Mouse (Mus musculus): Measurements from ENCODE around the gene Zfp668.
"Not testable (repeated sequence)": the region's sequence is repeated elsewhere in the genome, so short reads cannot be mapped to it uniquely, and the experiment has no call there.

Zfp668 gene

DNA sequence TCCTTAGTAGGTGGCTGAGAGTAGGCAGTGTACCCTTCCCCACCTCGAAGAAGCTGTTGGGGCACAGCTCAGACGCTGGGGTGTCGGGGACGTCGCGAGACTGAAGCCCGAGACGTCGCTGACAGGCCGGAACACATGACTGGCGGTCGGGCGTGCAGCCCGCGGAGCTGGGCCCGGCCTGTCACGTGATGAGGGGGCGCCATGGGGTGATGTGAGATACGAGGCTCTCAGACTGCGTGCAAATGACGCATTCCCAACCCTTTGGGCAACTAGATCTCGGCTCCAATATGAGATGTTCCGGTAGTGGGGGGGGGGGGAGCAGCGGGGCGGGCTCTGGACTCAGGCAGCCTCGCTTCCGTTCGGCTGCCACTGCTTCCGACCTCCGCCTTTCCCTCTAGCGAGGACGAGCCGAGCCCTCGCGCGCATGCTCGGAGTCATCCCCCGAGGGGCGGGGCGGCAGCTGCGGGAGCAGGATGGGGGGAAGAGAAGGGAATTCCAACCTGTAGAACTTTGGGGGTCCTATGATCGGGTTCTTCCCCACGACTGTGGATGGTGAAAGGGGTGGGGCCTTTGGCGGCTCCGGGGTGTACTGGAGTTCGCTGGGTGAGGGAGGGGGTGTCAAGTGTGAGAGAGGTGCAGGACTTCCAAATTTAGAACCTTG lies 35.2 kb downstream of the Zfp668 start:
- DNase-seq (ENCODE audit: low spot score): peak; percentile 96

DNA sequence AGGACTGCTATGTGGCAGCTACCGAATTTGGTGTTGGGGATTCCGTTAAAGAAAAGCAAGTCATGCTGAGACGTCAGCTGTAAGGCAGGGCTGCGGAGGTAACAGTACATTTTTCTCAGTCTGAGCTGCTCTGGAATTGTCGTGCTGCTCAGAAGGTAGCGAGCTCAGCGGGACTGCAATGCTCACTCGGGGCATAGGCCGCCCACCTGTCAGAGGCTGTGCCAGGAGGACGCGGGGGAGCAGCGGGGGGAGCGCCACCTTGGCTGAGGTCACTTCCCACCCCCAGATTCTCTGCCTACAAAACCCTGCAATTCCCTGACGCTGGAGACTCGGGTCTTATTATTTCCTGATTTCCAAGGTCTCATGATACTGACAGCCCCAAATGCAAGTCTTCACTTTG lies 35.7 kb downstream of the Zfp668 start:
- peak; percentile 82 for DNase-seq (ENCODE audit: low spot score)

DNA sequence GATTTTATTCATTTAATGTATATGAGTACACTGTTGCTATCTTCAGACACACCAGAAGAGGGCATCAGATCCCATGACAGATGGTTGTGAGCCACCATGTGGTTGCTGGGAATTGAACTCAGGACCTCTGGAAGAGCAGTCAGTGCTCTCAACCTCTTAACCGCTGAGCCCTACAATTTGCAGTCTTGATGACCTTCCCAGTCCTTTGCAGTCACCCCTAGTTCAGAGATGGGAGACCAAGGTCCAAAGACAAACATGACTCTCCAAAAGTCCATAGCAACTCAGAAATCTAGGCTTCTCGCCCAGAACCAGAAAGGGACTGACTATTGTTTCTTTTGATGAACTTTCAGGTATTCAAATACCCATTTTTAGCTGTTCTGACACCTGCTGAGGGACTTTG lies 36.6 kb downstream of the Zfp668 start:
- not testable (repeated sequence) for DNase-seq (ENCODE audit: low spot score)

DNA sequence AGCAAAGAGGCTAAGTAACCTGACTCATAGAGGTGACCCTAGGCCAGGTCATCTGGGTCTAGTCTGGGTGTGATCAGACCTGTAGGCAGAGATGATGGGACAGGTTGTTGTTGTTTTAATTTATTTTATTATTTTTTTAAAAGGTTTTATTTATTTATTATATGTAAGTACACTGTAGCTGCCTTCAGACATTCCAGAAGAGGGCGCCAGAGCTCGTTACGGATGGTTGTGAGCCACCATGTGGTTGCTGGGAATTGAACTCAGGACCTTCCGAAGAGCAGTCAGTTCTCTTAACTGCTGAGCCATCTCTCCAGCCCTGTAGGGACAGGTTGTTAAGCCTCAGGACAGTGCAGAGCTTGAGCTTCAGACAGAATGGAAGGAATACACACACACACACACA lies 38.8 kb downstream of the Zfp668 start:
- not testable (repeated sequence) for DNase-seq (ENCODE audit: low spot score)

DNA sequence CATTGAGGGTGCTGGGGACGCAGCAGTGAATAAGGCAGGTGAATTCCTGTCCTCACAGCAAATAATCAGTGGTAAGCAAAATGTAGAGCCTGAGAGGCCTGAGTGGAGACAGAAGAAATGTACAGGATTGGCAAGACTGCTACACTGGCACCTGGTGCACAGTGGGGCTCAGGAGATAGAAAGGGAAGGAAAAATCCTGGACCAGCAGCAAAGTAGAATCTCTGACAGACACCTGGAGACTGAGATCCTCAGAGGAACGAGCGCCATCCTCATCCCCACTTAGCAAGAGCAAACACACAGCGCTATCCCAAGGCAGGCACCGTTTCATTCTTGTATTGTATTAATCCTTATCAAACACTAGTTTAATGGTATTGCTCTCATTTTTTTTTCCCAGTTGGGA lies 39.2 kb downstream of the Zfp668 start:
- DNase-seq (ENCODE audit: low spot score): no peak

DNA sequence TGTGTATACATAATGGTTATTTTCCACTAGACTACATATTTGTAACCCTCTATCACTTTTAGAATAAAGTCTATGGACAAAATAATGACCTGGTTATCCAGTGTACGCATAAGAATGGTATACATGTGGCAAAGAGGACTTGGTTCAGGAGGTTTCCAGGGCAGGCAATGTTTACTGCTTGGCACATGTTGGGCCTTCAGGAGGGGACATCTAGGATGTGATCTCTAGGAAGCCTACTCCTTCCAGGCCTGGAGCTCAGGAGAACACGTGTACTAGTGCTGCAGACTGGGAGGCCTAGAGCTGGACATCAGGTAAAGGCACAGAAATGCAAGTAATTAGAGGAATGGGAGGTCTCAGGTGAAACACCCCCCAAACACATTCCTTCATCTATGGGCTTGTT lies 41.1 kb downstream of the Zfp668 start:
- DNase-seq (ENCODE audit: low spot score): no peak

DNA sequence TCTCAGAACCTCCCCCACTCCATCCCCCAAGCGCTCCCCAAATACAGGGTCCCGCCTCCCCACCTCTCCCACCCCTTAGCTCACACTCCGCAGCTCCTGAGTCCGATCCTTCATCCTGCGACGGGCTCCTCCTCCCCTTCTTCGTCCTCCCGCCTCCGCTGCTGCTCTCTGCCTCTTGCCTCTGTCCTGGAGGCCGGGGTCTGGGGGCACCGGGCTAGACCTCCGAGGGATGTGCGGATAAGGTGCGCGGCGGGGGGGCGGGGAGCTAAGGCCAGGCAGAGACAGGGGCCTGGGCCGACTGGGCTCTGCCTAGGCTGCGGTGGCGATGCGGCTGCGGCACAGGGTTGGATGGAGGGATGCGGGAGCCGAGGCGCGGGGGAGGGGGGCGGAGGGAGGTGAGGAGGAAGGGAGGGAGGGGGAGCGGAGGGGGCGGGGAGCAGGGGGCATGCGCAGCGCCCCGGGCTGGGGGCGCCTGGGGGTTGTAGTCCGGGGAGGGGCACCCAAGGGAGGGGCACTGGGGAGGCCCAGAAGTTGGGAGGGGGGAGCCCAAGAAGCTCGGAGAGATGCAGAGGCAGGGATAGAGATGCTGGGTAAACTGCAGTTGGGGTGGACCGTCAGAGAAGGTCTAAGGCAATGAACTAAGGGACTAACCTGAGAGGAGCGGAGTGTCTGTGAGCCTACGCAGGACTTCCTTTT lies 52.3 kb downstream of the Zfp668 start, which contains the start of the genes Stx4a and Stx1b:
Gene Stx4a (plus strand): TSS at position 119 of the 696 bp plus-strand sequence.
Gene Stx1b (minus strand): TSS at position 374 of the 696 bp plus-strand sequence.
- peak; percentile 80 for DNase-seq (ENCODE audit: low spot score)

DNA sequence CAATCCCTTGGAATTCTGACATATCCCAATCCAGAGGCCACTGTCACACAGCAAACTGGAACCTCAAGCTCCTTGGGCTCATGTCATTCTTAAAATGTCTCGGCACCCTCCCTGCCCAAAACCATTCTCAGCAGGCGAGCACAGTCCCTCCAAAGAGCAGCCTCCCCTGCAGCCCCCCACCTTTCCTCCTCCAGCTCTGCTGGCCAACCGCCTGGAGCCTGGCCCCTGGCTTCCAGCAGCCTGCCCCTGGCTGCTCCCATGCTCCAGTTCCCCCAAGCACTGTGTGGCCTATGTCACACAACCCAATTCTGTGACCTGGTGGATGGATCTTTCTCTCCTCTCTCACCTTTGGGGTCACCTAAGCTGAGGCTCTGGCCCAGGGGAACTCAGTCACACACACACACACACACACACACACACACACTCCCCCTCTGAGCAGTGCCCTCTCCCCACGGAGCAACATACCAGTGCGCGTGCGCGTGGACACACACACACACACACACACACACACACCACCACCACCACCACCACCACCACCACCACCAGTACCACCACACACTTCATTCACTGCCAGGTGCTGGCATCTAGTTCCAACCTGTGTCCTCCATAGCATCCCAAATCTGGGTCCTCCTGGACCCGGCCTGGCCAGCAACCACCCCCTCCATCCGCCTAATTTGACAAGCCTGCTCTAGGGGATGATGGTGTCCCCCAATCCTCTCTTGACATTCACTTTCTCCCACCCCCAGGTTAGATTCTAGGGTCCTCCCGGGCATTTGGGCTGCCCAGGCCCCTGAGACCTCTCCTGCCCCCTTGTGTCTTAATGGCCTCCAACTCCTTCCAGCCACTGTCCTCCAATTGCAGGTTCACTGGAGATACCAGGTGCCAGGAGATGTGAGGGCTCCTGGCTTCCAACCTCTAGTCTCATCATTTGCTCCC lies 53.1 kb downstream of the Zfp668 start:
- DNase-seq (ENCODE audit: low spot score): no peak

DNA sequence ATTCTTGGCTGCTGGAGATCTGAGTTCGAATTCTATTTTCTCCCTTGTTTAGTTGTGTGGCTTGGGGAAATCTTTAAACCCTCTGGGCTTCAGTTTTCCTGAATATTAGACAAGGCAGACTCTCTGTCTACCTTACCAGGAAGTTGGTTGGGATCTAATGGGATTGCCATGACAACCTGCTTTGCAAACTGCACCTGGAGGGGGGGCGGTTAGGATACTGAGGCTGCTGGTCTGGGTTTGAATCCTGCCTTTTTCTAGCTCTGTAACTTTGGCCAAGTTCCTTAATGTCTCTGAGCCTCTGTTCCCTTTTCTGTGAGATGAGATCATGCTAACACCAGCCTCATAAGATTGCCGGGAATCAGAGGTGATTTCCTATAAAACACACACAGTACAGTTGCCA lies 54.1 kb downstream of the Zfp668 start:
- no peak for DNase-seq (ENCODE audit: low spot score)

DNA sequence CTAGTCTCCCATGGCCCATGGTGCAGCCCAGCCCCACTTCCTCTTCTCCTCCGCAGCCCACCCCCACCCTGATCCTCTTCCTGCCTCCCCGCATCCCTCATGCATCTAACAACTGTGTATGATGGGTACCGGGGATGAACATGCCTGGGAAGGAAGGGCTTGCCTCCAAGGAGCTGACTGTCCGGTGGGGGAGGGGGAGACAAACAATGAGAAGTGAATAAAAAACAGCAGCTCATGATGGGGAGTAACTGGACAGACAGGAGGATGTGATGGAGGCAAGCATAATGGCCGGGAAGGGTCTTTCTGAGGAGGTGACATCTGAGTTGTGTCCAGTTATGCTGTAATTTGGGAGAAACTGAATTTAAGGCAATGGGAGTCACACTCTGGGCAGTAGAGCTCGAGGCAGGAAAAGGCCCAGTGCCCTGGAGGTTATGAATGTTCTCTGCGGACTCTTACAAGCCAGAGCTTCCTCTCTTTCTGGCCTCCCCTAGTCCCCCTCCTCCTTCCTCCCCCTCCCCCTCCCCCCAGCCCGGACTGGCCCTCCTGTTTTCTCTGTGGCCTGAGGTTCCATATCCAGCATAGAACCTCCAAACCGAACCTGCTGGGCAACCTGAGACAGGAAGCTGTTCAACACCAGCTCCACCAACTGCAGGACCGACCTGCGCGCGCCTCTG lies 55.7 kb downstream of the Zfp668 start:
- no peak for DNase-seq (ENCODE audit: low spot score)

DNA sequence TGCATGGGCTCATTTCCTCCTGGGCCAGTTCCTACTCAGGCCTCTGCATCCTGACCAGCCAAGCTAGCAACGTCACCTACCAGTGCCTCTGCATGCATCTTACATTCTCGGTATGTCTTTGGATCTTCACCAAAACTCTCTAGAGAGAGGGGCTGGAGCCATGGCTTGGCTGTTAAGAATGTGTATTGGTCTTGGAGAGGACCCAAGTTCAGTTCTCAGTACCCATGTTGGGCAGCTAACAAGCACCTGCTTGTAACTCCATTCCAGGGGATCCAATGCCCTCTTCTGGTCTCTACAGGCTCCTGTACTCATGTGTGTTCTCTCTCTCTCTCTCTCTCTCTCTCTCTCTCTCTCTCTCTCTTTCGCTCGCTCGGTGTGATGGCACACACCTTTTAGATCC lies 58.9 kb downstream of the Zfp668 start:
- DNase-seq (ENCODE audit: low spot score): no peak

DNA sequence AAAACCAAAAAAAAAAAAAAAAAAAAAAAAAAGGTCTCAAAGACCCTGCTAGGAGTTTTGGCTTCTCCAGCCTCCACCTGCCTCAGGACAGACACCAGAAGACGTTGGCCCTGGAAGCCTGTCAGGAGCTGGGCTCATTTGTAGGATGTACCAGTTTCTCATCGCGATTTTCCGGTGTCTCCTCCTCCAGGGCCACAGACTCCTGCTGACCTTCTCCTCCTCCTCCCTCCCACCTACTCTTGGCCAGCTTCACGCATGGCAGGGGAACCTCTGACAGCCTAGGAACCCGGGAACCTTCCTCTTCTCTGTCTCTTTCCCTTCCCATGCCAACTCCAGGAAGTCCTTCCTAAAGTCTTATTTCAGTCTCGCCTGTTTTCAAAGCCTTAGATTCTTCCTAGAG lies 59.6 kb downstream of the Zfp668 start:
- DNase-seq (ENCODE audit: low spot score): no peak

DNA sequence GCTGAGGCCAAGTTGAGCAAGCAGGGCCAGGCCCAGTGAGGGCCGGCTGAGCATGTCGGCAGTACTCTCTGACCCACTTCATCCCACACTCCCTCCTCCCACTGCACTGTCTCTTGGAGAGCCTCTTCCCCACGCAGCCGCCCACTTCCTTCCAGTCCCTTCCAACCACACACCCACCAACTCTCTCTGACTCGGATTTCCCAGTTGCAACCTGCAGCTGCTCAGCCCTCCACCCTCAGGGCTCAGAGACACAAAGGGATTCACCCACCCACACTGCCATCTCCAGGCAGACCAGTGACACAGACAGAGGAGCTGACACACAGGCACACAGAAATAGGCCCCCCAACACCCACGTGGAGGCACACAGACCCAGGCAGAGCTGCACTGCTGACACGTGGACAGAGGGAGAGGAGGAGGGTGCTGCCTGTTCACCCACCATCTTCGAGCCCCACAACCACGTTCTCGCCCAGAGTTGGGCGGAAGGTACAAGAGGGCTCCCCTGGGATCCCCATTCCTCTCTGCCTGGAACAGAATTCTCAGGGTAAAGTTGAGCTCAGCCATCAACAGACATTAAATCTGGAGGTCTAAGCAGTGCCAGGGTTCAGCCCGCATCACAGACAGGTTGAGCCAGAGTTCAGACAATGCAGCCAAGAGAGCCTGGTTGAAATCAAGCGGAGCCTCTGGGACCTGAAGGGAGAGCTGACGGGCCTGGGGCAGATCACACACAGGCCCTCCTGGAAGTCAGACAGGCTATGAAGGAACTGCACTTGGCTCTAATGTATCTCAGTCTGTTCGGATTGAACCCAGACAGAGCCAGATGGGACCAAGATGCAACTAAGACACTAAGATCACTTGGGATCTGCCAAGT lies 60.4 kb downstream of the Zfp668 start:
- peak; percentile 56 for DNase-seq (ENCODE audit: low spot score)

DNA sequence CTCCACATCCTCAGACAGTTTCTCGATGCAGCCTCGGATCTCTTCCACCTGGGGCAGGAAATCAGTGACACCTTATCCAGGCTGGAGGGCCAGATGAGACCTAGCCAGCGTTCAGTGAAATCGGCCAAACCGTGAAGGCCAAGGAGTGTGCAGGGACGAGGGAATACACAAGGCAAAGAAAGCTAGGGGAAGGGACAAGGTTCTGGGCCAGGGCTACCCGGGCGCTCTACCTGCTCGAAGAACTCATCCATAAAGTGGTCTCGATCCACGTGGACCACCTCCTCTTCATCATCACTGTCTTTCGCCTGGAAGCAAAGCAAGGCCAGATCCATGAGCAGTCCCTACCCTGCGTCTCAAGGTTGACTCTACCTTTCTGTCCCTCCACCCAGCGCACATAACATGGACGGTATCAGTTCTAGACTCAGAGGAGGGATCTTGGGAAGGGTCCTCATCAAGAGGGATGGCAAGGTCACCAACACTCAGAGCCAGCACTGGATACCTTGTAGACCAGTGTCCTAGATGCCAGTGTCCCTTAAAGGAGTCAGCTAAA lies 61.4 kb downstream of the Zfp668 start:
- no peak for DNase-seq (ENCODE audit: low spot score)

DNA sequence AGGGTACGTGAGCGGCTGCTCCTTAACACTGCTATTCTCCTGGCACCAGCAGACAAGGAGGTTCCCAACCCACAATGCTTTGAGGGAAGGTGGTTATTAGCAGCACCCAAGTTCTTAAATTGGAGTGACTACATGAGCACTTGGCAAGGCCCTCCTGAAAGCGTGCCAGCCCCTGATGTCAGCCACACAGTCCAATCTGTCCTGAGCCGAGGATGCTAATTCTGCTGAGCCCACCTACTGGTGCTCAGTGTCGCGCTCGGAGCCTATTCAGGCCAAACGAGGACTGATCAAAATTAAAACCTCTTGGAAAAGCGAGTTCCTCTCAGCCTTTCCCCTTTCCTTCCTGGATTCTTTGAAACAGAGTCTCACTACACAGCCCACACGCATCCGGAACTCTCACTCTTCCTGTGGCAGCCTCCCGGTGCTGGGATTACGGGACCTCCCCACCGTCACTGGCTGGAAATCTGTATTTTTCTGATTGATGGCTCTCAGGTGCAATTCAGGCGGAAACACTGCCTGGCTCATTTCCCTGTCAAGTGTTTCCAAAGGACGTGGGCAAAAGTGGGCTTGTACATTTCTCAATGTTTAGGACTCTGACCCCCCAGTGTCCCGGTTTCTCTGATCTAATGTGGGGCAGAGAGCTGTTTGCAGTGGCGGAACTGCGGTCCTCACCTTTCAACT lies 62.2 kb downstream of the Zfp668 start:
- peak; percentile 83 for DNase-seq (ENCODE audit: low spot score)

DNA sequence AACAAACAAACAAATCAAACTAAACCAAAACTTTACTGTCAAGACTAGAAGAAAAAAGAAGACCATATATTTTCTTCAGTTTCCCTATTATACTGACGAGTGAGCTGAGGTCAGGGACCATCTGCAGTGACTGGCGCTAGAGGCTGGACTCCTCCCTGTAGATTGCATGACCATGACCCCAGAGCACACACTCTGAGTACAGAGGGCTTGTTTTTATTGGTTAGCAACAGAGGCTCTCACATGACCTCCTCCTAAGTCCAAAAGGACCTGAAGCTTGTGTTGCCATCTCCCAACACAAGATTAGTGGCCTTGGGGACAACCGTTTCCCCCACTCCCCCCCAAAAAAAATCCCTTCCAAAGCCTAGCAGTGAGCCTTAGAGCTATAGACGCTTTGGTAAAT lies 62.8 kb downstream of the Zfp668 start:
- DNase-seq (ENCODE audit: low spot score): no peak

All from testis, postnatal 10 days (tissue).